Mouse (Mus musculus): ENCODE measurements at regions not wholly inside any gene's neighbourhood (a gene's known extent, or its start where the extent isn't known, plus 50 kb on each side); places are given as distances from the start of the nearest gene placed in this dataset.

GRCm38 (mm10) chr1:129219098-129219497, 54.0 kb upstream of the Thsd7b start:
- DNase-seq, result no peak

DNA sequence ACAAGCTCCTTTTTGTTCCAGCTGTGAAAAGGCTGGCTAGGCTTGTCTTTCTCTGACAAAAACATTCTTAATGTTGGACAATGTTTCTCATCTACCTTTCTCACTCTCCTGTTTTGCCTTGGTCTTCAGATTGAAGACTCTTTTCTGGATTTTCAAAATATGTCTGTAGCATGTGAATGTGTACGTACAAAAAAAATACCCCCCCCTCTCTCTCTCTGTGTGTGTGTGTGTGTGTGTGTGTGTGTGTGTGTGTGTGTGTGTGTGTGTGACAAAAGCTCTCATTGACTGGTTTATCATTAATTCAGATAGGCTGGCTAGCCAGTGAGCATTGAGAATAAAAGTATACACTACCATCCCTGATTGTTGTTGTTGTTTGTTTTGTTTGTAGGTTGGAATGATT, 64.3 kb upstream of the Thsd7b start:
- DNase-seq, result no peak

- no peak for DNase-seq
Measured at GRCm38 (mm10) chr1:129208406-129208805, 64.7 kb upstream of the Thsd7b start.

- DNase-seq, result no peak
Measured at GRCm38 (mm10) chr1:129207674-129208073, 65.4 kb upstream of the Thsd7b start.

DNA sequence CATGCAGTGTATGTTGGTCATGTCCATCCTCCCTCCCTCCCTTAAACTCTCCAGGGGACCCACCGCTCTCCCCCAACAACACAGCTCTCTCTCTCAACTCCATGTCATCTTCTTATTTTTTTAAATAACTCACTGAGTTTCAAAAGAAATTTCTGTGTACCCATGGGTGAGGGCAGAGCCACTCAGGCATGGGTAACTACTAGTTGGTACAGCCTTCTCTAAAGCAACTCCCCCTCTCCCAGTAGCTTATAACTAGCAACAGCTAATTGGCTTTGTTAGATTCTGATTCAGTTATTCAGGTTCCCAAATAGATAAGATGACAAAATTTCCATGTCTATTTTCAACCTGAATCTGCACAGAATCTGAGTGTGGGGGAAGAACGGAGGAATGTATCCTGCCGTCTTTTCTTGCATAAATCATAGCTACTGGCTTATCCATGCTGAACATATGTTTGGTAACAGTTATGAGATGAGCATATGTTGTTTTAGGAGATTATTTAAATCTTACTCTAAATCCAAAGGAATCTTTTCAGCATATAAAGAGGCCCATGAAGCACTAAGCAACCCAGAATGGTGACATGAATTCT, 92.8 kb upstream of the Thsd7b start:
- no peak for DNase-seq

GRCm38 (mm10) chr1:129169936-129170335, 103.2 kb upstream of the Thsd7b start:
- no peak for DNase-seq

DNA sequence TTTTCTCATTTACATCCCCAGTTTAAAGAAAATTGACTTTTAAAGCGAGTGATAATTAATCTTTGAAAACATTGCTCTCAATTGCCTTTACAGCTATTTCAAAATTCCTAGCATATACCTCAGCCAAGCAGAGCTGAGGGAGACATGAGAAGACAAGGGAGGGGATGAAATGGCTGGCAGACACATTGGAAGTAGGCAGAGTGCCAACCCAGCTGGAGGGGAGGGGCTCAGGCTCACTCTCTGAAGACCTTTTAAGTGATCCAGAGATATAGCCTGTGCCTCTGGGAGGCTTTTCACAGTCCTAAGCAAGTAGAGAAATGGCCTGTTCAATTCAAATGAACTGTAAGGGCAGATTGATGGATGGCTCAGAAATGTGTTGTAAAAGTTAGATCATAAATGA, 122.5 kb upstream of the Thsd7b start:
- no peak for DNase-seq

GRCm38 (mm10) chr1:129148733-129149388, 124.2 kb upstream of the Thsd7b start:
- DNase-seq, result no peak

GRCm38 (mm10) chr1:129146395-129147094, 126.6 kb upstream of the Thsd7b start:
- peak; percentile 2 to 6 for DNase-seq

GRCm38 (mm10) chr1:129138783-129139182, 134.3 kb upstream of the Thsd7b start:
- DNase-seq, result no peak

DNA sequence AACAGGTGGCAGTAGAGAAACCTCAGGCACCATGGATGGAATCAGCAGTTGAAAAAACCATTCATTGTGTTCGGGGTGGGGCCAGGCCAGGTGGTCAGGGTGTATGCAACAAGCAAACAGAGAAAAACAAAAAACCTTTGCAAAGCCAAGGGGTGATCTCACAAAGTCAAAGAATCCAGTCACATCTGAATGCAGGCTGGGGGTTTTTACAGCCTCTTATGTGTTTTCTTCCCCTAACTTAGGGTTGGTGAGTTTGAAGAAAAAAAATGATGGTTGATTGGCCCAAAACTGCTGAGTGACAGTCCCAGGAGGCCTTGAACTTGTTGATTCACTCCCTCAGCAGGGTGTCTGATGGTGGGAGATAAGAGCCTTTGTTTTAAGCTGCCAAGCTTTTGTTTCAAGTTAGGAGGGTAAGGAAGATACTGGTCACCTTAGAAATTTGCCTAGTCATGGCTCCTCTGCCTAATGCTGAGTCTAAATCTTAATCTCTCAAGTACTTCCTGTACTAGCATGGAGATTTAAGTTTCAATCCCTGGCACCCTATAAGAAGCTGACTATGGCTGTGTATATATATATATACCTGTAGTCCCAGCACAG, 166.0 kb upstream of the Thsd7b start:
- DNase-seq, result no peak

- no peak for DNase-seq
Measured at GRCm38 (mm10) chr1:129100997-129101396, 172.1 kb upstream of the Thsd7b start.

DNA sequence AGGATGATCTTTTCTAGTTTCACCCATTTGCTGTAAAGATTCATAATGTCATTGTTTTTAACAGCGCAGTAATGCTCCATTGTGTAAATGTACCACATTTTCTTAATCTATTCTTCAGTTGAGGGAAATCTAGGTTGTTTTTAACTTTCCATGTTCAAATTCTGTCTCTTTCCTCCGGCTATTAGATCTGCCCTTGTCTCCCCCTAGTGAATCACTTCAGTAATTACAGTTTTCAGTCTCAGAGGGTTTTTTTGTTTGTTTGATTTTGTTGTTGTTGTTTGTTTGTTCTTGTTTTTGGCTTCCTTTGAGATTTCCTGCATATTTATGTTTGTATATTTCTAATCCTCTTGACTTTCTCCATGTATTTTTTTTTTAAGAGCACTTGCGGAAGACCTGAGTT, 194.8 kb upstream of the Thsd7b start:
- DNase-seq, result no peak

DNA sequence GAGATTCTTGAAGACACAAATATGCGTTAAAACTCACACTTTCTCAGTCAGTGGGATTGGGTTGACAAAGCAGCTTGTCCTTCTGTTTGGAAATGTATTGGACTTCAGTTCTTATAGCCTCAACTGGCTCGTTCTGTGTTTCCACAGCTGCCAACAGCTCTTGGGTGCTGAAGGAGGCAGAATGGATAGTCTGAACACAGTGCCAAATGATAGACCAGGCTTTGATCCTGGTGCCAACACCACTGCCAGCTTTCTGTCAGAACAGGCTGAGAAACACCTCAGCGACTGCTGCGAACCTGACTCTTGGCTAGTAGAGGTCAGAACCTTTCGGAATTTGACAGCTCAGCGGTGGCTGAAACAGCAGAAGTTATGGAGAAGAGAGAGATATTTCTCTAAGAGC, 215.9 kb upstream of the Thsd7b start:
- no peak for DNase-seq

DNA sequence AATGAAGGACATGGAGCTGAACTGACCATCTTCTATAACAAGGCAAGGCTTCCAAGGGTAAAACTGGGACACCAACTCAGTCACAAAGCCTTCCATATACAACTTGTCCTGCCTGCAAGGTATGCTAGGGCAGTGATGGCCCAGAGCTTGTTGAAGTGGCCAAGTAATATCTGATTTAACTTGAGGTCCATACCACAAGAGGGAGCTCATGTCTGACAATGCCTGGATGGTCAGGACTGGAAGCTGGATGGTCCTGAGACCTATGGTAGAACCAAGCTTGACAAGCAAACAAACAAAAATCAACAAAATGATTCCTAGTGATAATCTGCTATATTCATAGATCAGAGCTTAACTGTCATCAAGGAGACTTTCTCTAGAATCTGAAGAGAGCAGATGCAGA, 217.8 kb upstream of the Thsd7b start:
- DNase-seq, result no peak

DNA sequence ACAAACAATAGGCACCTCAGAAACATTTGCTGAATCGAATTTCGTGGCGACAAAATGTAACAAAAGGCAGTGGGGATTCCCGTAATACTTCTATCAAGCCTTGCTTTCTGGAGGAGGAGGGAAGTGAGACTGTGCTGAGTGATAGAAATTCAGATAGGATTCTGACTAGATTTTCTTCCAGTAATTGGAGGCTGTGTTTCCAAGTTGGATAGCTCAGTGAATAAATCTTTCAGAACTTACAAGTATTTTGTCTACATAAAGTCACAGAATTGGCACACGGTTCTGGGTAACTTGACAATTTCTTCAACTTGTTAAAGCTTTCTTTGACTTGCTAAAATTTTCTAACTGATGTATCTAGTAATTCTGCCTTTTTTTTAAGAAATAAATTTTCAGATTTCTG, 239.4 kb upstream of the Thsd7b start:
- DNase-seq, result no peak

DNA sequence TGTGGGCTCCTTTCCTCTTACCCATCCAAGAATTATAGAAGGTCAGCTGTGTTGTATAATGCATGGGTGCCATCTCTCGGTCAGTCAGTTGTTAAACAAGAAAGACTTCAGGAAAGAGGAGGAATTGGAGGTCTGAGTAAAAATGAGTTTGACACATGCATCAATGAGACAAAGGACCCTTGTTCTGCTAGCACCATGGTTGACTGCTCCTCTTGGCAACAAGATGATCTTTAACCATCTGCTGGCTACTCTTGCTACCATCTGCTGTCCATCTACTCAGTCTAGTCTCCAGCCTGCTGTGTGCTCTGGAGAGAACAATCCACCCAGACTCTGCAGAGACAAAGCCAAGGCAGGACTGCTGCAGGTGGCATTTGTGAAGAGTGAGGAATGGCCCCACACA, 267.2 kb upstream of the Thsd7b start:
- no peak for DNase-seq

DNA sequence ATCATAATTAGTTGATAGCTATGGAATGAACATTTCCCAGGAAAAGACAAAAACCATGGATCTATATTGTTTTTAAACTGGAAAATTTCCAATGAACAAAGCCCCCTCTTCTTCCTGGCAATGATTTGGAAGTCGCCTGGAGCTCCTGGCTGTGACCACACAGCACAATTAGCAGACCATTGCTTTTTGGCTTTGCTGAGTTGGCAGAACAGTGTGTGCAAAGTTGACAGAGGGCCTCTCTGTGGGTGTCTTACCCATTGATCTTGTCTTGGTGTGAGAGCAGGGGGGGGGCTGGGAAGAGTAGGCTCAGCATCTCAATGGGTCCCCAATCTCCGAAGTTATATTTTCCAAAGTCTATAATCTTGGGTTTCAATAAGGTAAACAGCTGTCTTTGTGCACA, 270.8 kb upstream of the Thsd7b start:
- DNase-seq, result no peak

DNA sequence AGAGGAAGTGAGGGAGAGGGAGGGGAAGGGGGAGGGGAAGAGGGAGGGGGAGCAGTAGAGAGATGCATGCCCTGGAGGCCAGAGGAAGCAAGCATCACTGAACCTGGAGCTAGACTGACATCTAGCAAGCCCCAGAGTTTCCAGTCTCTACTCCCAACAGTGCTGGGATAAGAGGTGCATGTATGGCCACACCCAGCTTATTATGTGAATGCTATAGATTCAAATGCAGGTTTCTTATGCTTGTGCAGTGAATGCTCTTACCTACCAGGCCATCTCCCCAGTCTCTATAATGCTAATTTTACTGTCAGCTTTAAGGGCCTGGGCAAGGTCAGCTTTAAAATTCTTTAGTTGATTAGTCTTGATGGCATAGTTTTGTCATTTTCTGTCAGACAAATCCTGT, 271.3 kb upstream of the Thsd7b start:
- no peak for DNase-seq

DNA sequence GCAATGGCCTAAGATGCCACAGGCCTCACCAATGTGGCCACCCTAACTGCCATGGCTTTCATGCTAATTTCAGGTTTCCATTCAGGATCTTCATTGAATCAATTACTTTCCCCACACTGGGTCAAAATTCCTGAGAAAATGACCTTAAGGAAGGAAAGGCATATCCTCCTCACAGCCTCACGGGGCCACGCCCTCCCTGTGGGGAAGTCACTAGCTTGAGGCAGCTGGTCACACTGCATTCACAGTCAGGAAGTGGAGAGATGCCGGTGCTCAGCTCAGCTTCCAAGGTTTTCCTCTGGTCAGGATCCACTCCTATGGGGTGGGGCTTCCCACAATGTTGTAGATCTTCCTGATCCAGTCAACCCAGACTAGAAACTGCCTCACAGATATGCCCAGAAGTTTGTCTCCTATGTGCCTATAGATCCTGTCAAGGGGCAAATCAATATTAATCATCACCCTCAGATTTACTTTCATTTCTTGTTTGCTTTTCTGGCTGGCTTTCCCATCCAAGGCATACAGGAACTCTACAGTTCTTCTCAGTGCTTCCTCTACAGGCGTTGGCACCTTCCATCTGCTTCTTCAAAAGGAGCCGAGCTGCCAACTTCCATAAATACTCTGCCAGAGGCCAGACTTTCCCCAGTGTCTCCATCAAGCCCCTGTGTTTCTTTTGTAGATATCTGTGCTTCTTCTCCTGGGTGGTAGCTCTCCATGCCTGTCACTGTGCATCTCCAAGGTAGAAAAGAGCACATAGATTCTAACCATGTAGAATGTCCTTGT, 273.2 kb upstream of the Thsd7b start:
- DNase-seq, result no peak

GRCm38 (mm10) chr1:128994655-128995054, 278.4 kb upstream of the Thsd7b start:
- no peak for DNase-seq

GRCm38 (mm10) chr1:128983411-128983810, 289.7 kb upstream of the Thsd7b start:
- no peak for DNase-seq

GRCm38 (mm10) chr1:128975586-128975985, 297.5 kb upstream of the Thsd7b start:
- no peak for DNase-seq

Measured in kidney, adult 8-10 months (tissue).